Mouse (Mus musculus) lung, postnatal 0 days (tissue): Measurements from ENCODE around the gene H2afy.

Experiments used
- CTCF ChIP-seq: IDR thresholded peaks from 2 replicates; pipeline ENCODE4 v1.5.1; 2016; ENCODE audit warnings: antibody characterized with exemption, mild to moderate bottlenecking
- EP300 ChIP-seq: IDR thresholded peaks from 2 replicates; pipeline ENCODE4 v1.6.1; 2016; ENCODE audit warnings: antibody characterized with exemption, mild to moderate bottlenecking, control low read depth

DNA sequence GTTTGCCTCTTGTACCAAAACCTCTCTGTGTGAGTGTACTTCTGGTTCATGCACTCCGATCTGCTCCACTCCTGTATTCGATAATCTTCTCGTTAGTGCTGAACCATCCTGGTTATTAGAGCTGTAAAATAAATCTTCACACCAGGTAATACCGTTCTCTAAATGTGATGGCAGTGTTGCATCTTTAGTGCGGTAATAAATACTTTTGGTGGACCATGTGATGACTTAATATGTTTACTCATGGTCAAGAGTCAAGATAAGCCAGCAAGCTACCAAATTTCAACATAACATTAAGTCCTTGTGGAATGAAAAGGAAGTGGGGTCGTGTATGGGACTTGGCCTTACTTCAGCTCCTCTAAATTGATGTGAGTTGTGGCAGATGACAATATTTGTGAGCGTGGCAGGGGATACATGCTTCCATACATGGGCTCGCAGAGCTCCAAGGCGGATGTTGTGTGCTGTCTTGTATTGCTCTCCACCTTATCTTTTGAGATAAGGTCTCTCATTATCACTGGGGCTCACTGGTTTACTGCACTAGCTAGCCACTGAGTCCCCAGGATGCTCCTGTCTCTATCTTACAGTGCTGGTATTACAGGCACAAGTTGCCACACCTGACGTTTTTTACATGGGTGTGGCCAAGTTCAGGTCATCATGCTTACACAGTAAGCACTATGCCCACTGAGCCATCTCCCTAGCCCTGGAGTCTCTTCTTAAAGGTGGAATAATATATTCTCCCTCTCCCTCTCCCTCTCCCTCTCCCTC, 96.4 kb downstream of the H2afy start:
- TF ChIP-seq CTCF (peak; percentile 37; the same call in 1 of the 2 replicates), EP300 (peak; percentile 40; the same call in 1 of the 2 replicates)
